Mouse (Mus musculus) brain, embryonic 18.5 days (tissue): ENCODE data around the gene Thrap3.

Experiments
- DNase-seq: peaks from one replicate; pipeline ENCODE4 v3.0.0-alpha.2; 2012; ENCODE audit warnings: low read depth, low spot score

Gene Thrap3

DNA sequence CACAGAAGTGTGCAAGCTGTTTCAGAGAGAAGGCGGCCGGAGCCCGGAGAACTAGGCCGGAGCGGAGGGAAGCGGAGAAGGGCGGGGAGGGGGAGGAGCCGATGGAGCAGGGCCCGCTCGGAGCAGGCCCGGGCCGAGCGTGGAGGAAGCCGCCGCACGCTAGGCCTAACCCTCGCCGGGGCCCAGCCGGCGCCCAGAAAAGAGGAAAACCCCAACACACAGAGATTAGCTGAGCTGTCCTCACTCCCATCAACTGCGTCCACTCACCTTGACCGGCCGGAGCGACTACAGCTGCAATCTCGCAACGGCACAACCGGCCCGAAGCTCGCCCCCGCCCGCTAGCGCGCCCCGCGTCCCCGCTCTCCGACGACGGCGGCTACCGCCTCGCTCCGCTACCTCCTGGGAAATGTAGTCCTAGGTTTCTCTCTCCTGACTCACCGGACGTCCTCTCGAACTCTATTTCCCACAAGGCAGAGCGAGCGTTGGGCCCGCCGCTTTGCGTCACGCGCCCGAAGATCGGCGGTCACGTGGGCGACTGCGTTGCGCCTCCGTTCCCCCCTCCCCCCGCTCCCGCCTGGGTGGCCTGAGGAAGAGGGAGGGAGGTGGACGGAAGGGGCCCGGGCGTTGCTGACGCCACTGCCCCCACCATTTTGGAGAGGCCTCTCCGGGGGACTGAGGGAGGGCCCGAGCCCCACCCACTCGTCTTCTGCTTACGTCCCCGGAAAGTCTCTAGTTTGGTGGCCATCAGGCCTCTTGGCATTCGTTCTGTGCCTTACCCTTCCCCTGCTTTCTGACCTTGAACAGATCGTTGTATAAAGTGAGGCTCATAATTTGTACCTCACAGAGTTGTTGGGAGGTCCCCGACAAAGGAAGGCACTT is at the start of gene Thrap3:
Thrap3 (minus strand) TSS at position 458 of the 879 bp plus-strand sequence.
- peak; percentile 97 for DNase-seq

DNA sequence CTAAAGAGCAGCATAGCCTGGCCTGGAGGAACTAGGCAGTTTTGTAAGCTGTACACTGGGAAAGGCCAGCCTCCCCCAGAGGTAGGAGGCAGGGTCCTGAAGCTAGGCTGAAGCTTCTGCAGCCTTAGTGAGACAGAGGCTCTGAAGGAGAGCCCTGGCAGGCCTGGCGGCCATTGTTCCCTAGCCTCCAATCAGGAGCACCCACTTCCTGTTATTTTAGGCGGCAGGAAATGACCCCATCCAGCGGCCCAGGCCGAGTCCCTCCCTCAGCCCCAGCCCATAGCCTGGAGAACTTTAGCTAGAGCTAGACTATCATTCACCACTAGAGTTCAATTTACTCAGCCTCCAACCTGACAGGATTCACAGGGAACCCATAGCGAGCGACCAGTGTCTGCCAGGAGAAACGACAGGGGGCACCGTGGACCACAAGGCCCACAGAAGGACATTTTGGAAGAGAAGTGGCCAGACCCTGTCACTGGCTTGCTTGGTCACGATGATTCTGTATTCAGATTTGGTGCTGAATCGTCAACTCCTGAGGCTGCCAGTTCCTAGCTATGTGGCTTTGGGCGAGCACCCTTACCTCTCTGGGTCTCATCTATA is 49.2 kb upstream of the Thrap3 start:
- DNase-seq: no peak

DNA sequence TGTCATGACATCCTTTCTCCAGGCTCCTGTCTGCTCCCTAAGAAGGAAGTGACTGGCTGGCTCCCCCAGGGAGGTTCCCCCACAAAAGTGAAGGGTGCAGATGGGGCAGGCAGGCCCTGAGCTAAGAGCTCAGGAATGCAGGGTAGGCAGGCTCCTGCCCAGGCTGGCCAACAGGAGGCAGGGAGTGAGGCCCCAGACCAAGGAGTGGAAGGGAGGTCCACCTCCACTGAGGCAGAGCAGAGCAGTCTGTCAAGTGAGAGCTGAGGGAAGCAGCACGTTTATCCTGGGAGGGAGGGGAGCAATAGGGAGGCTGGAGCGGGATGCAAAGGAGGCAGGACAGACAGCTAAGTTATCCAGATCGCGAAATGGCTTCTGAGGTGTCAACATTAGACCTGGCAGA is 48.1 kb upstream of the Thrap3 start:
- no peak for DNase-seq

DNA sequence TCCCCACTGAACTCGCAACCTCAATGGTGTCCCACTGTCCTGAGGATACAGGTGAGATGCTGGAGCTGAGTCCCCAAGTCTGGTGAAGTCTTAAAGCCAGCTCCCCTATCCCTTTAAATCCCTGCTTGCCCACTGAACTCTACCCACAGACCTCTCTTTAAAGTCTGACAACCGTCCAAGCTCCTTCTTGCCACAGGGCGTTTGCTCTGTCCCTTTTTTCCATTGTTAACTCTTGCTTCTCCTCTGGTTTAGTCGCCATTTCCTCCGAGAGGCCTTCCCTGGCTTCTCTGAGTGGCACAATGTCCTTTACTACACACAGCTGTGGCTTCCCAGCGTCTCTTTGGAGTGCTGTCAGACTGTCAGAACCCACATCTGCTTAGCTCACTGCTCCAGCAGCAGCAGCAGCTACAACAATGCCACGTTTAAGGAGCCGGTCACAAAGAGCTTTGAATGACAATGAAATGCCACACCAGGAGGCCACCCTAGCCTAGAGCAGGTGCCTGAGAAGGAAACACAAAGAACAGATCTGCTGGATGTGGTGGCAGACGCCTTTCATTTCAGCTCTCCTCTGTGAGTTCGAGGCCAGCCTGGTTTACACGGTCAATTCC is 45.8 kb upstream of the Thrap3 start:
- DNase-seq: no peak

DNA sequence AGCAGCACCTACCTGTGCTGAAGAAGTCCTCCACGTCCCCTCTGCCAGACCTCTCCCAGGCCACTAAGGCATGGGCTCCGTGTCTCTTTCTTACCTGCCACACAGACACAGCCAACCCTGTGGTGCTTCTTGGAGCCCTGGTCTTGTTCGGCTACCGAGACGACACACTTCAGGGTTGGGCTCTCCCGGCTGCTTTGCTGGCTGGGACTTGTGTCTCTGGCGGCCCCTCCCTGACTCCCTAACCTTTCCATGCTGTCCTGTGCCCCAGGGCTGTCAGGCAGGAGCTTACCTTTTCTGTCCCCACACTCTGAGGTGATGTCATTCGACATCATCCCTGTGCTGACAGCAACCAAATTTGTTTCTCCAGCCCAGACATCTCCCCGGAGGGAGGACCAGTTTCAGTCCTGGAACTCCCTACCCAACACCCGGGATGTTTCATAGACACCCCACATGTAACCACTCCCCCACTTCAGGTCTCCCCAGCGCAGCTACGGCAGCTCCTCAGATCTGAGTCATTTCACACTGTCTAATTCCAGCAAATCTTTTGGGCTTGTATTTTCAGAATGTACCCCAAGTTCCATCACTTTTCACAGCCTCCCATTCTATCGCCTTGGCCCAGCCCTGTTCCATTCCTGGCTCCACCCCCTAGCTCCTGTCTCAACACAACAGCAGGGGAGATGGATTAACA is 43.8 kb upstream of the Thrap3 start:
- no peak for DNase-seq

DNA sequence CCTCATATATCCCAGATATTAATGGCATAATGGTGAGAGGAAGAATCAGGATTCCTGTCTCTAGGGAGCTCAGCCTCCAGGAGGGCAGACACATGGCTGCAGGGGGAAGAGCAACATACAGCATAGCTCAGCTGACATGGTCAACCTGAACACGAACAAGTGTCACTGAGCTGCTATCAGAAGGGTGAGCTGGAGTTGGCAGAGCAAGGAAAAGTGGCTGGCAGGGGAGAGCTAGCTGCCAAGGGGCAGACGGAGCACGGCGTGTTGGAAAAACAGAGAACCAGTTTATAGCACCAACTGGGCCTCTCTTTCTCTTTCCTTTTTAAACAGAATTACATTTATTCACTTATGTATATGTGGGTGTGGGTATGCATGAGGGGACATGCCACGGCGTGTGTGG is 40.0 kb upstream of the Thrap3 start:
- no peak for DNase-seq

DNA sequence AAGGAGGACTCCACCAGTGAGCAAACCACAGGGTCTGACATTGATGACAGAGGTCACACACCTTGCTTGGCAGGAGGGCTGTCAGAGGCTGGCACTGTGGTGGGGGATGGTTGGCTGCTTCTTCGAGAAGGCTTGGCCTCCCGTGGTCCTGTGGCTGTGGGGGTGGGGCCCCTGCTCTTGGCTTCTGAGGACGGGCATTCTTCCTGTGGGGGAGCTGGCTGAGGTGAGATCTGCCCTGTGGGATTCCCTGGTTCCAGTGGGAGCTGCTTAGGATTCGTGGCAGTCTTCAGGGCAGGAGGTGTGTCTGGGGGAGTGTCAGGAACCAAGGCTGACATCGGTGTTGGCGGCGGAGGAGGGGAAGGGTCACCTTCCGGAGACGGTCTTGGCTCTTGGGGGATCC is 39.4 kb upstream of the Thrap3 start:
- no peak for DNase-seq

DNA sequence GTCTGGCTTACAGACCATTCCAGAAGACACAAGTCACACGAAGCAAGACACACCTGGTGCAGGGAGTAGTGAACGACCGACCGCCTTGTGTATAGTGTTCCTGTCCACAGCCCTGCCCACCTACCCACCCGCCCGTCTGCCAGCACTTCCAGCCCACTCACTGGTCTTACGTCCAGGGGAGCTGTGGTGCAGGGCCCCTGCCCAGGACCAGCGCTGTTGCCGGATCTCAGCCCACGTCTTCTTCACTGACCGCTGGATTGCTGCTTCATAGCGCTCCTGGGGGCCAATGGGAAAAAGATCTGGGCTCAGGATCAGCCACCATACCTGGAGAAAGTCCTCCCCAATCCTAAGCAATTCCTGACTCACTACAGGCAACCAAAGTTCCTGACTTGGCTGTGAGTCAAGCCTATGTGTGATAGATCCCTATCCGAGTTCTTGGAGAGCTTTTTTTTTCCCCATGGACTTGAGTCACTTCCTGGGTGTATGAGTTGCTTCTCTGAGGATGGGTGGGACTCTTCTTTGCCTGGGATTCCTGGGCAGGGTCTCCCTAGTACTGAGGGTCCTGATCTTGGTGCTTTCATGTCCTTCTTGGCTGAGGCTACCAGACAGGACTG is 37.4 kb upstream of the Thrap3 start:
- no peak for DNase-seq

DNA sequence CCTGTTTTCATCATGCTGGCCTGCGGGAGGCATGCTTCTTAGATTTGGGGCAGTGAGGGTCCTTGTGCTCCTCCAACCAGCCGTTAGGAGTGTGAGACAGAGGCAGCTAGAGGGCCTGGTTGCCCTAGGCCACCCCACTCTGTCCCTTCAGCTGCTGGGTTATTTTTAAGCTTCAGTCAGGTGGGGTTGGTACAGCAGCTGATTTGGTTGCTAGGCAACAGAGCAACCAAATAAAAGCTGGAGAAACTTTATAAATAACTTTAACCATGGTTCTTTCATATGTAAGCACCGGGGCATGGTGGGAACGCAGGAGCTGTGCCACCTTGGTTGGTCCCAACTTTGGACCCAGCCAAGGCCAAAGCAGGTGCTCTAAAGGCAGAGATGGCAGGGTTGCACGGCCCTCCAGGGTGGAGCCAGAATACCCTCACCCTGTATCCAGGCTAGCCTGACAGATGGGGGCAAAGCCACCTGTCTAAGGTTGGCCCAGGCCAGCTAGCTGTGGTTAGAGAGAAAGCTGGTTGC is 35.2 kb upstream of the Thrap3 start:
- no peak for DNase-seq

DNA sequence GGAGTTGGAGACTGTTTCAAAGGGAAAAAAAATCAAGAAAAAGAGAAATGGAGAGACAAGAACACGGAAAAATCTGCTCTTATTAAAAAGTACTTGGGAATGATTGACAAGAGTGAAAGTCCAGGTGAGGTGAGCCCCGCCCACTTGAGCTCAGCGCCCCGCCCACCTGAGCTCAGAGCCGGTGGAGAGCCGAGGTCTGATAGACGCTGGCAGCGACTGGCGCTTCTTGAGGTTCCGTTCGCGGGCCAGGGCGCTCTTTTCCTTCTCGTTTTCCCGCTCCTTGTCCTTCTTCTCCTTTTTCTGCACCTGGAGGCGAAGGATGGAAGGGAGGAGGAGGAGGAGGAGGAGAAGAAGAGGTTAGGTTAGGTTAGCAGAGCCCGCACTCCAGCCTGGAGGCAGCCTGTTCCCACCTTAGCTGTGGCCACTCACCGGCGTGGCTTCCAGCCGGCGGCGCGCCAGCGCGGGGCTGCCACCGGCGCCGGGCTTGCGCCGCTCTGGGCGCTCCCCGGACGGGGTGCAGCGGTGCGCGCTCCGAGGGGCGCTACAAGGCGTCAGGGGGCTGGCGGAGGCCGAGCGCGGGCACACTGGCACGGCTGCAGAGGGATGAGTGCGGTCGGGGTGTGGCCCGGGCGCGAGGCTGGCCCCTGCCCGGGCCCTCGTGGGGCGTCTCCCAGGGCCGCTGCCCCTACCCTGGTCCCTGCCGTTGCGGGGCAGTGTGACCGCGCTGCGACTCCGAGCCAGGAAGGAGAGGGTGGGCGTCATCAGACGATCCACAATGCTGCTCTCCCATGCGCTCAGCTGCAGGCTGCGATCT is 34.1 kb upstream of the Thrap3 start:
- DNase-seq: no peak

DNA sequence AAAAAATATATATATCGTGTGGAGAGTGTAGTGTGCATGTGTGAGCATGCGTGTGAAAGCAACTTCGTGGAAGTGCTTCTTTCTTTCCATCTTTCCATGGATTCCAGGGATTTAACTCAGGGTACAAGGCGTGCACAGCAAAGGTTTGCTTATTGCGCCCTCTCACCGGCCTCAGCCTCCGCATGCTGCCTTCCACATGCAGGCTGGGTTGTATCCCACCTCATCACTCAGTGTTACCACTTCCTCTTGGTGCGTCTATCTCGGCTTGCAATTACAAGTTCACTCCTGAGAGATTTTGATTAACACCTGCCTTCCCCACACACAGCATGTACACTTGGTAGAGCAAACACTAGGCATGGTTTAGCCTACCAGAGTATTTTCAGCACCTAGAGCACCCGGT is 32.6 kb upstream of the Thrap3 start:
- no peak for DNase-seq

DNA sequence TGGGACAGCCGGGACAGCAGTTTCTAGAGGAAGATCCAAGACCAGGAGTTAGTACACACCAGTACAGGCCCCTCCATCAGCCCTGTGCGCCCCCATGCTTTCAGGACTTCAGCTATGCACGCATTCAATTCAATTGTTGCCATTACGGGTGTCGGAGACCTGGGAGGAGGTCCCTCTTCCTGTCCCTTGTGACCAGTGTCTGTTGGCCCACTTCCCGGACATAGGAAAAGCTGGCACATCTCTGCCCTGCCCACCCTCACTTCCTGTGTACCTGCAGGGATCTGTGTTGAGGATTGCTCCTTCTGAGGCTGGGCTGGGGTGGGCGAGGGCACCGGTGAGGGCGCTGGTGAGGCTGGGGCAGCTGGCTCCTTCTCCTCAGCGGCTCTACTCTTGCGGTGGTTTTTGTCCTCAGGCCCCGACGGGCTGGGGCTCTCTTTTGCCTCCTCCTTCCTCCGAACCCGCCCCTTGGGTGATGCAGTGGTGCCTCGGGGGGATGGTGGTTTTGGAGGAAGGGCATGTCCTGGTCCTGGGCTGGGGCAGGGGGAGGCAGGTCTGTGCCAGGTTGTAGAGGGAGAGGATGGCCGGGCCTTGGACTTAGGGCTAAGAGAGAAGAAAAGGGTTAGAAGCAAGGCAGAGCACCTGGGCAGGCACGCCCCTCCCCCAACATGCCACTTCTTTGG is 32.1 kb upstream of the Thrap3 start:
- no peak for DNase-seq

DNA sequence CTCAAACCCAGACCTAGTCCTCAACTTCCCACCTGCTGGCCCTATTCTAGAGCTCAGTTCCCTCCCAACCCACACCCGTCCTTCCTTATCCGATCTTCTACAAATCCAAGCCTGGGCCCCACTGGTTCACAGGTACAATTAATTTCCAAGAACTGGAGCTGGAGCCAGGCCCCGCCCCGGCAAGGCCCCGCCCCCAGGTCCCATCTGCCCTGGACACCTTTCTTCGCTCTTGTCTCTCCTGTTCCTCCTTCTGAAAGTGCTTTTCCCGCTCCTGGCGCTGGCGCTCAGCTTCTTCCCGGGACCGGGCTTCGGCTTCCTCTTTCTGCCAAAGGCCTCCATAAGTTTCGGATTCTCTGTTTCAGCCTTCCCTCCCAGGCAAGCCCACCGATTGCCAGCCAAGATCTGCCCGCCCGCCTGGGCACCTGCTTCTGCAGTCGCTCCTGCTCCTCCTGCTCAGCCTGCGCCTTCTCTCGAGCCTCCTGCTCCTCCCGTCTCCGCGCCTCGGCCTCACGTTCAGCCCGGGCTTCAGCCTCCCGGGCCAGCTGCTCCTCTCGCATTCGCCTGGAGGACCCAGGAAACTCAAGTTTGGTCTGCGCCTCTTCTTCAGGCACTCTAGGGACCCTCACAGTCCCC is 31.2 kb upstream of the Thrap3 start:
- no peak for DNase-seq

DNA sequence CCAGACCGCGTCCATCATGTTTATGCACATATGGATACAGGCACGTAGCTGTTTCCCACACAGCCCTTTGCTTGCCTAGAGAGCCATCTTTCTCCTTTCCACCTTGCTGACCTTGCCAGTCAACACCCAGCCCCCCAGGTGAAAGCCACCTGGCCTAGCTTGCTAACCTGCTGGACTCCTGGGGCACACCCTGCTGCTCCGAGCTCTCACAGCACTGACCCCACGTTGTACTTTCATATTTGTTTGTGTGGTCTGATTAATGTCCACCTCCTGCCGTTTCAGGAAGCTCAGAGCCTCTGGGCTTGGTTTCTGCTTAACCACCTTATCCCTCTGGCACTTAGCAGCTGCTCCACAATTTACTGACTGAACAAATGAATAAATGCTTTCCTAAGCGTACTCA is 27.3 kb upstream of the Thrap3 start:
- no peak for DNase-seq

DNA sequence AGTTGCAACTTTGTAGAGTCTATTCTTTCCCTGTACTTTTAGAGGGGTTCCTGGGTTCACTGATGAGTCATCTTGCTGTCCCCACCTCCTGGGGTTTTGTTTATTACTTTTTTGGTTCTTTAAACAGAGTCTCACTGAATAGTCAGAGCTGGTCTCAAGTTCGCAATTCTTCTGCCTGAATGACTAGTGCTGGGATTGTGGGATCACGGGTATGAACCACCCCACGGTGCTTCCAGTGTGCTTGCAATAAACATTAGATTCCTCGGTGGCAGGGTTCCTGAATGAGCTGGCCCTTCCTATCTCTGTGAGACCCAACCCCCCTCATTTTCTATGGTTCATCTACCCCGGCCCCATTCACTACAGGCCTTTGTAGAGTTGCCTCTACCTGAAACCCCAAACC is 25.6 kb upstream of the Thrap3 start:
- no peak for DNase-seq

DNA sequence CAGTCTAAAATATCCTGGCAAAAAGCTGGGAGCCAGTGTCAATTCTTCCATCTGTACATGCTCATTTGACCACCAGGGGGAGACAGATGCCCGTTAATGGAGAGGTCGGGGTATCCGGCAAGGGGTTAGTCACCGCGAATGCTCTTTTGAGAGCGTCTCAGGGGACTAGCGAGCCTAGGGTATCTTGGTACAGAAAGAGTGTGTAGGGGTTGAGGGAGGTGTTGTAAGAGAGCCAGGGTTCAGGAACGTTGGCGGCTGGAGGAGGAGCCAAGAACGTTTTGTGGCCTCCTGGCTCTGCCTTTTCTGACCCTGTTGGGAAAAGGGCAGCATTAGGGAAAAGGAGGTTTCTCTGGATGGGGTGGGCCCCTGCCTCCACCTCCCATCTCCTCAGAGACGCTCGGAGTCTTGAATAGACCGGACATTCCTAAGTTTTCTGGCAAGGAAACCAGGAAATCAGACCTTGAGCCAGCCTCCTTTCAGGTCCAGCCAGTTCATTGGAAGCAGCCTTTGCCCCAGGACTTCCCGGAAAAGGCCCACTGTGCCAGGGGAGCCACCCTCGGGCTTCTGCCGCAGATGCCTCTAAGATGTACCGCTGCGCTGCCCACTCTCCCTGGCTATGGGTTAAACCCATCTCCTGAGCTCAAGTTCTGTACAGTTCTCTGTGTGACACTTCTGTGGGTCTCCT is 24.7 kb upstream of the Thrap3 start:
- DNase-seq: no peak

DNA sequence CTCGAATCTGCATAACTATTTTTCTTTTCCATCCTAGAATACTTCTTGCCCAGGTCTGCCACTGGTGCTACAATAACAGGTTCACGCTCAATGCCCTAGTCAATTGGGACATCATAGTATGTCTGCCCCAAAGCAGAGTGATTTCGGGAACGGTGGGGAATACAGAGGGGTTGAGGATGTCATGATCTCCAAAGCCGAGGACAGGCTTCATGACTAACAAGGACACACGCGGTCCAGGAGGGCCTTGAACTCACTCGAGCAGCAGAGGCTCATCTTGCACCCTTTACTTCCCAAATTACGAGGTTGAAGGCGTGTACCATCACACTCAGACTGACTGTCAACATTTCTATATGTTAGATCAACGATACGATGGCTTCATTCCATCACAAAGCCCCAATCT is 24.1 kb upstream of the Thrap3 start:
- no peak for DNase-seq

DNA sequence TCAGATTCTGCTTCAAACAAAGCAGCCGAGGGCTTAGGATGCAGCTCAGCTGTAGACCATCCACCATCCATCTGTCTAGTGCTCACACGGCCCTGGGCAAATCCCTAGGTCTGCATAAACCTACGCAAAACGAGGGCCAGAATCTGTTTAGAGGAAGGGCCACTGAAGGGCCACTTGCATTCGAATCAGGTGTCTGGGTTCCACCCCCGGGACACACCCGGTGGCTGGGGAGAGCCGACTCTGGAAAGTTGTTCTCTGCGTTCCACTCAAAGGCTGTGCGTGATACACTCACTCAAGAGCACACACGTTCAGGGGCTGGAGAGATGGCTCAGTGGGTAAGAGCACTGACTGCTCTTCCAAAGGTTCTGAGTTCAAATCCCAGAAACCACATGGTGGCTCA is 20.1 kb upstream of the Thrap3 start:
- no peak for DNase-seq

DNA sequence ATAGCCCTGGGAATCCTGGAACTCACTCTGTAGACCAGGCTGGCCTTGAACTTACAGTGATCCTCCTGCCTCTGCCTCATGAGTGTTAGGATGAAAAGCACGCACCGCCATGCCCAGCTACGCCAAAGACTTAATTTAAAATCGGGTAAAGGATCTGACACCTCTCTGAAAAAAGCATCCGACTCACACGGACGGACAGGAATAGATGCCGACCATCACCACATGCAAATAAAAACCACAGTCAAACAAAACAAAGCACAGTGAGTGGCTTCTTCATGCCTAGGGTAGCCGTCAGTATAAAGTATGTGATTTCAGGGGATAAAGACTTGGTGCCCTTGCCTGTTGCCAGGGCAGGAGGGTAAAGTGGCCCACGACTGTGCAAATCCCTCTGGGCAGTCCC is 17.5 kb upstream of the Thrap3 start:
- no peak for DNase-seq
